Mouse (Mus musculus): ENCODE data around the gene Btbd9.
A peak's percentile ranks its signal among the peaks of the same experiment; 100 is the strongest.

The Btbd9 gene

GRCm38 (mm10) chr17:30199374-30200247 lies 376.7 kb downstream of the Btbd9 start:
- DNase-seq (ENCODE audit: low spot score), result peak; percentile 7

DNA sequence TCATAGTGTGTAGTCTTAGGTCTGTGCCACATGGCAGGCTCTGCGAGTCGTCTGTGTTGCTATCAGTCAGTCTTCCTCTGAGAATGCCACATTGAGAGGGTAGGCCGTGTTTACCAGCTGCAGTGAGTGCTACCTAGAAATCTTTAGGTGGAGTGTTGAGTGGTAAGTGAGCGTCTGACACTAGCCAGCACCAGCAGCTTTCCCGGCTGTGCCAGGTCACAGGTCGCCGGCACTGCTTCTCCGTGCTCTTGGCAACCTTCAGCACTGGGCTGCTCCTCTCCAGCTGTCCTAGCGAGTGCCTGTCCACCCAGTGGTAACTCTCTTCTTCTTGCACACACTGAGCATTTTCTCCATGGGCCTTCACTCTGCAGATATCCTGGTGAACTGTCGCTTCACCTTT lies 377.9 kb downstream of the Btbd9 start:
- DNase-seq (ENCODE audit: low spot score), result peak; percentile 8

DNA sequence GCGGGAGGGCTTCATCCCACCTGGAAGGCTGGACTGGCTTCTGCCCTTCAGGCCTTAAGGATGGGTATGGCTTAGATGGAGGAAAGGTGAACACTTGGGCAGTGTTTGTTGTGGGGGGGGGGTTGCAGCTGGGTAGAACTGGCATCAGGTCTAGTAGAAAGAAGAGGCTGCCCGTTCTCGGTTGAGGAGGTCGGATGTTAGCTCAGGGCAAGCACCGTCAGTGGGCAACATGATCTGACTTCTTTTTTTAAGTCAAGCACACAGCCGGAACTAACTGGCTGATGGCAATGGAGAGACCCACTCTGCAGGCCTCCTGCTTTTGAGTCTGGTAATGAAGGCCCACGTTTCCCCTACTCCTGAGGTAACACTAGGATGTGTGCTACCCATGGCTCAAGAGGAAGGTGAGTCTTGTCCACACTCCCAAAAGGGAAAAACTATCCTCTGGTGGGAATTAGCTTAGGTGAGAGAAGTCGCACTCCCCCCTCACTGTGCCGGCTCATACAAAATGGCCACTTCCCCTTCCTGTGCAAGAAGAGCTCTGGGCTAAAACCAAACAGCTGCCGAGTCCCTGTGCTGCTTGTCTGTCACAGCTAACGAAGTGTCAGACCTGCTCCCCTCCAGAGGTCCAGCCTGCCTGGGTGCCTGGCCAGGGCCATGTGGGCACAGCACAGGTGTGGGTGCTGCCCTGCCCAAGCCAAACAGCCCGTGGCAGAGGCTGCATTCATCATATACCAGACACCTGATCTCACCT lies 378.8 kb downstream of the Btbd9 start:
- peak; percentile 7 for DNase-seq (ENCODE audit: low spot score)

- peak; percentile 5 for DNase-seq (ENCODE audit: low spot score)
Measured at GRCm38 (mm10) chr17:30196401-30197279, 379.6 kb downstream of the Btbd9 start.

DNA sequence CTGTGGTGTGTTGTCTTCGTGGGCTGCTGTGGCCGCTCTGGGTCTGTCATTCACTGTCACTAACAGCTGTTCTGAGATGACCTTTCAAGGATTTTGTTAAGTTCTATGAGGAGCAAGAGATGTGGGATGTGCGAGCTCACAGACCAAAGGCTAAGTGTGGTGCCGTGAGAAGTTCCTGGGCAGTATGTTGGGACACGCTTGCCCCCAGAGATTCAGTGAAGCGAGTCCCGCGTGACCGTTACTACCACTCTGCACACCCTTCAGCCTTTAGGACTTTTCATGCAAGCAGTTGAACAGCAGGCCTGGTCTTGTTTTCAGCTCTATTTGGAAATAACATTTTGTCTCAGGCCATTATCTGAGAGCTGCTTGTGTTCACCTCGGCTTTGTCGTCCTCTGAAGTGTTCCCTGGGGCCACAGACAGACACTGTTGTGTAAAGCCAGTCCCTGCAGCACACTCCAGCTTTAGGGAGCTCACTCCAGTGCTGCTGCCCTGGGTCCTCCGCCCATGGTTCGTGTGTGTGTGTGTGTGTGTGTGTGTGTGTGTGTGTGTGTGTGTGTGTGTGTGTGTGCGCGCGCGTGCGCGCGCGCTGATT lies 380.6 kb downstream of the Btbd9 start:
- DNase-seq (ENCODE audit: low spot score), result peak; percentile 4

DNA sequence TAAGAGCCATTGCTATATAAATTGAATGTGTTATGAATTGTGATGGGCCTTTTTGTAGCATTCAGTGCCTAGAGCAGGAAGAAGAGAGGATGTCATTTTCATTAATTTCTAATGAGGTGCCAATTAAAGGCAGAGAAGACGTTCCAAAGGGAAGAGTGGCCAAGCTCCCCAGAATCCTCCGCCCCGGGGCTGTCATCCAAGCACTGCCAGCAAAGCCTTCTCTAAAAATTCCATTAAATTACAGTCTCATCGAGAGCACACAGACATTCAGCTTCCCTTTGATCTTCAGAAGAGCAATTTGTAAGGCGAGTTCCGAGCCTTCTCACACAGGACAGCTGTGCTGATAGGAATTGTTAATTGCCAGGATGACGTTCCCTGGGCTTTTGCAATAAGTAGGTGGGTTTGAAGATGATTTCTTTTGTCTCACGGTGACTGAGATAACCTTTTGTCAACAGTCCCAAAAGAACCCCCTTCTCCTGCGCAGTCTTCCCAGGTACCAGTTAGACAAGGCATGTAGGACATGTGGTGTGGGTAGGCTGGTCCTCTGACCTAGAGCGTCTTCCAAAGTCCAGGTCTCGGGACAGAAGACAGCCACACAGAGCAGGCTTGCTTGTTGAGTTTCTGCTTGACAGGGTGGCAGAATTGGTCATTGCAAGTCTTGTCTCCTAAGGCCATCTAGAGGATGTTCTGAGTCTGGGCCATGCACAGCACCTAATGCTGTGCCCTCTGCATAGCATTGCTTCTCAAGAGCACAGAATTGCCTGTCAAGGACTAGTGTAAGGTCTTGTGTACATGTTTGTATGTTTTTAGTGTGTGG lies 381.5 kb downstream of the Btbd9 start:
- DNase-seq (ENCODE audit: low spot score), result peak; percentile 4

DNA sequence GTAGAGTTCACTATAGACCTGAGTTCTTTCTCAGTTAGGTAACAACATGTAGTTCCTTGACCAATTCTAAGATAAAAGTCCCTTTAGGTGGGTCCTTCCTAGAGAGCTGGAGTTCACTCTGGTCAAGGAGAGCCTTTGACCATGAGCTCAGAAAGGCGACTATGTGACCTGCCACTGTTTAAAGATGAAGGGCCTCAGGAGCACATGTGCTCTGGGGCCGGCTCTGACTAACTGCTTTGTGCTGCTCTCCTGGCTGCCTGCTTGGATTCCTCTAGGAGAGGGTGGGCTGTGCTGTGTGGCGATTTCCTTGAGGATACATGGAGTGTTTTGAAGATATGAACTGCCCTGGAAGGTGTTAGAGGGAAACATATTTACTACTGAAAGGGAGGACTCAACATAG lies 382.2 kb downstream of the Btbd9 start:
- DNase-seq (ENCODE audit: low spot score), result no peak

- no peak for DNase-seq (ENCODE audit: low spot score)
Measured at GRCm38 (mm10) chr17:30193615-30194014, 382.7 kb downstream of the Btbd9 start.

DNA sequence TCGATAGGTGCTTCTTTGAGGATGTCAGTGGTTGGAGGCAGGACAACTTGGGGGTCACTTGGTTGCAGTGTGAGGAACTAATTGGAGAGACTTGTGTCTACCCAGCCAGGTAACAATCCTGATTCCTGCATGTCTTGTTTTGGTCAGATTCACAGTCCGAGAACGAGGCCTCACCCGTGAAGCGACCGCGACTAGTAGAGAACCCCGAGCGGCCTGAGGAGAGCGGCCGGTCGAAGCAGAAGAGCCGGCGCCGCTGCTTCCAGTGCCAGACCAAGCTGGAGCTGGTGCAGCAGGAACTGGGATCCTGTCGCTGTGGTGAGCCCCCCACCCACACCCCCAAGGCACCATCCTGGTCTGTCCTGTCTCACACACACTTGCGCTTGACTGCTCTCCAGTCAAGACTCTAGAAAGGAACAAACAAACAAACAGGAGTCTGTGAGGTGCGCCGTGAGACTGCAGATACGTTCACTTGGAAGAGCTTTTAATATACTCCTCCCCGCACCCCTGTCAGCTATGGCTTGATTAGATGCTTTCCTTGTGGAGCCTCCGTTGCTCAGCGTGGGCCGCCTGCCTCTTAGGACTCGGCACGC lies 383.8 kb downstream of the Btbd9 start:
- no peak for DNase-seq (ENCODE audit: low spot score)

GRCm38 (mm10) chr17:30191097-30191640 lies 385.1 kb downstream of the Btbd9 start:
- DNase-seq (ENCODE audit: low spot score), result no peak

DNA sequence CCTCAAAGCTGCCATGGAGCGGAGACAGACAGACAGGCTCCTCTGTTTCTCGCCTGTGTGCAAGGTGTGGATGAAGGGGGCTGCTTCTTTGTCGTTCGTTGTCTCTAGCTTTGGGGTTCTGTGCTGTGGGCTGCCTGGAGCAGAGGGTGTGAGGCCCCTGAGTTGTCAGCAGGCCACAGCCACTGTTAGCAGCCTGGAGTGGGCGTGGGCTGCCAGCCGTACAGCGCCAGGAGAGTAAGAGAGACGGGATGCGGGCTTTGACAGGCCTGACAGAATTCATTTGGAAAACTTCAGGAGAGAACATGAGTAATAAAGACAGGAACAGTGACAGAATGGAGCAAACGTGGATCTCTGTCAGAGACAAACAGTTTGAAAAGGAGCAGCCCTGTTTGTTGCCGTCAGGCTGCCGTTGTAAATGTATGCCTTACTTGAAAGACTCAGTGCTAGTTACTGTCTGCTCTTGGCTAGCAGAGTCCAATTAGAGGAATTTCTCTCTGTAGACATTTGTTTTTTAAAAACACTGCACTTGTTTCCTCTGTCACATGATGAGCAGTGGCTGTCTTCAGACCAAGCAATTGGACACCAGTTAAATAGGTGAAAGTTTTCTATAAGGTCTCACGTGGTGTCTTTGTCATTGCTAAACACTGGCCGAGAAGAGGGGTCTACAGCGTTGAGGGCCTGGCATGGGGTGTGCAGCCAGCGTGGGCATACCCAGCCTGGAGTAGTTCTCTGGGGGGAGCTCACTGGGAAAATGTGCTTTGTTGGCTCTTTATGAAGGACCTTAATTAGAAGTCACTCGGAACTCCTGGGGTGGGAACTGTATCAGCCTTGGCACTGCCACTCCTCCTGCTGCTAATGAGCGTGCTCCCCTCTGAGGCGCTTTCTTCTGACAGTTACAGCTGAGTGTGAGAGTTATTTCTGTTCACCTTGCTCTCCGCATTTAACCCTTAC lies 388.0 kb downstream of the Btbd9 start:
- DNase-seq (ENCODE audit: low spot score), result no peak

- no peak for DNase-seq (ENCODE audit: low spot score)
Measured at GRCm38 (mm10) chr17:30187581-30187980, 388.7 kb downstream of the Btbd9 start.

GRCm38 (mm10) chr17:30187154-30187553 lies 389.1 kb downstream of the Btbd9 start:
- DNase-seq (ENCODE audit: low spot score), result no peak

- DNase-seq (ENCODE audit: low spot score), result no peak
Measured at GRCm38 (mm10) chr17:30183561-30183960, 392.7 kb downstream of the Btbd9 start.

DNA sequence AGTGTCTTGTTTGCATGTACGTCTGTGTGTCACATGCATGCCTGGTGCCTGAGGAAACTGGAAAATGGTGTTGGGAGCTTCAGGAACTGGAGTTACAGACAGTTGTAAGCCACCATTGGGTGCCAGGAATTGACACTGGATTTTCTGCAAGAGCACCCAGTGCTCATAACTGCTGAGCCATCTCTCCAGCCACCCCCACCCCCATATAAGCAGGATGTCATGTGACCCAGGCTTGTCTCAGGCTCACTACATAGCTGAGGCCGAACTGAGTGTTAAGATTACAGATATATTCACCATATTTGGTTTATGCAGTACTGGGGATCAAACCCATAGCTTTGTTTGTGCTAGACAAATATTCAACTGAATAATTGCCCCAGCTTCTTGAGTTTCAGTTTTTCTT lies 394.2 kb downstream of the Btbd9 start:
- DNase-seq (ENCODE audit: low spot score), result no peak

DNA sequence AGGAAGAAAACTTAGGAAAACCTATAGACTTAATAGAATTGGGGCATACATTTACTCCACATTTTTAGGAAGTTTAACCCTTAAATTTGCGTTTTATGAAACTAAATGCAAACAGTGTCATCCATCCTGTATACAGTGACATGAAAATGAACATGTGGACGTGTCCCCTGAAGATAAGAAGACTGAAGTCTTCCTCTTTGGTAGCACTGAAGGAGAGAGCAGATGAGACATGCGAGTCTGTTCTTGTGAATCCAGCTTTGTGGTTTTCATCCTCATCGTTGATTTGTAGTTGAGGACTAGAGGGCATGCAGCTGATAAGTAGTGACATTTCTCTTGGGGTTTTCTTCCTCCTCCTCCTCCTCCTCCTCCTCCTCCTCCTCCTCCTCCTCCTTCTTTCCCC lies 394.7 kb downstream of the Btbd9 start:
- no peak for DNase-seq (ENCODE audit: low spot score)

- DNase-seq (ENCODE audit: low spot score), result no peak
Measured at GRCm38 (mm10) chr17:30180197-30180596, 396.1 kb downstream of the Btbd9 start.

- no peak for DNase-seq (ENCODE audit: low spot score)
Measured at GRCm38 (mm10) chr17:30178402-30178801, 397.9 kb downstream of the Btbd9 start.

GRCm38 (mm10) chr17:30177435-30177834 lies 398.9 kb downstream of the Btbd9 start:
- DNase-seq (ENCODE audit: low spot score), result no peak

All from urinary bladder, postnatal 10 days (tissue).